Mouse (Mus musculus) R1 (cell line): ENCODE results near the gene Bmf.

Source experiments
- DNase-seq: peaks from one replicate; pipeline ENCODE4 v3.0.0-alpha.2; 2018; ENCODE audit warnings: low read depth, low spot score

The Bmf gene

GRCm38 (mm10) chr2:118512418-118513377, 36.8 kb downstream of the Bmf start:
- no peak for DNase-seq

DNA sequence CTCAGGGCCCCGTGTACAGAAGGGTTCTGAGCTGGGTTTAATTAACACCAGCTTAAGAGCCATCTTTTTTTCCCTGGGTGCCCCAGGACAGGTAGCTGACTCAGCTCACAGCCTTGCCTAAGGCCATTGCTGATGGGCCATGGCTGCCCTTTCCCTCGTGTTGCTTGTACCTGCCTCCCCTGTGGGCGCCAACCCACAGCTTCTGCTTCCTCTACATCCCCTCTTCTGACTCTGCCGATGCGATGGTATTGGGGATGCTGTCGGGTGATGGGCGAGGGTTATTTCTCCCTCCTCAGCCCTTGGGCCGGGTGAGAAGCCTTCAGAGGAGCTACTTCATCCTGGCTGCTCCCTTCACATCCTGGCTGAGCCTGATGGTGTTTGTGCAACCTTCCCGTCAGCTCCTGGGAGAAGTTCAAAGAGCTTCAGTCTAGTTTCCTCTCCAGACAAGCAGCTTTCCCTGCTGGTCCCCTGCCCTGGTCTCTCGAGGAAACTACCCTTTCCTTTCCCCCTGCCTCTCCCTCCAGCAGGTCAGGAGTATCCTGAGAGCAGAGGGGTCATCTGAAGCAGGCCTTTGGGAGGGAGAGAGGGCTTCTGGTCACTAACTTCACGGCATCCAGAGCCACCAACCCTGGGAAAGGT, 37.6 kb downstream of the Bmf start:
- DNase-seq: no peak

GRCm38 (mm10) chr2:118510447-118511310, 38.8 kb downstream of the Bmf start:
- no peak for DNase-seq

DNA sequence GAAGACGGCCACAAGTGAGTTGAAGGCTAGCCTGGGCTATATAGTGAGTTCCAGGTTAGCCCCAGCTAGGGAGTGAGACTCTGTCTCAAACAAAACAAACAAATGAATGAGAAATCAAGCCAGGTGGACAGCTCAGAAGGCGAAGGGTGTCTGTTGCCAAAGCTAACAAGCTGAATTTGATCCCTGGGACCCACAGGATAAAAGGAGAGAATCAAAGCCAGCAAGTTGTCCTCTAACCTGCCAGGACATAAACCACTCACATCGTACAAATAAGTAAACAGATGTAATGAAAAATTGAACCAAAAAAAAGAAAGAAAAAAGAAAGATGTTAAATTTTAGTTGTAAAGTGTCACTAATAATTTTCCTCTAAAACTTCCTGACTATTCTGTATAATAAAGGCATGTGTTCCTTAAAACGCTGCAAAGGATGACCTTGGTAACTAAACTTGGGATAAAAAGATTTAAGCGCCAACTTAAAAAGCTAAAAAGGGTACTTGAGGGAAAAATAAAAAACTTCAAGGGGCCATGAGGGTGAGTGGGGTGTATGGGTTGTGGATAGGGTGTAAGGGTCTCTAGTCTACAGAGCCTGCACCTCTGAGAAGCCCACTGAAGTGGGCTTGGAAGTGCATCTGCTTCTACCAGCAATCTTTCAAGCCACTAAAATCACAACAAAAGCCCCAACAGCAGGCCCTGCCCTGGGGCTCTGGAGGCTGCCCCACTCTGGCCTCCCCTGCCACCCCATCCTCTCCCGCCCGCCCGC, 39.6 kb downstream of the Bmf start:
- no peak for DNase-seq

GRCm38 (mm10) chr2:118507126-118507525, 42.4 kb downstream of the Bmf start:
- no peak for DNase-seq

DNA sequence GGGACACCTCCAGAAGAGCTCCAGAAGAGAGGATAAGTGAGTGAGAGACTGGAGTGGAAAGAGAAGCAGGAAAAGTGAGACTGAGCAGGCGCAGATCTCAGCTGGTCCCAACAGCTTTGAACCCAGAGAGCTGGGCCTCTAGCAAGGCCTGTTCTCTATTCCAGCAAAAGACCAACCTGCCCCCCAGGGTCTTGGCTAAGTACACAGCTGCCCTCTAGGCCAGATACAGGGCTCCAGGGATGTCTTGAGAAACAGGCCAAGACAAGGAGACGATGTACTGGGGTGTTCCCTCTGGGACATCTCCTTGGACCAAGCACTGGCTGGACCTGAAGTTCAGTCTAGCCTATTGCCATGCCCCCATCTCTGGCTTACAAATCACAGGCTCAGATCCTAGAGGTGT, 49.3 kb downstream of the Bmf start:
- no peak for DNase-seq

DNA sequence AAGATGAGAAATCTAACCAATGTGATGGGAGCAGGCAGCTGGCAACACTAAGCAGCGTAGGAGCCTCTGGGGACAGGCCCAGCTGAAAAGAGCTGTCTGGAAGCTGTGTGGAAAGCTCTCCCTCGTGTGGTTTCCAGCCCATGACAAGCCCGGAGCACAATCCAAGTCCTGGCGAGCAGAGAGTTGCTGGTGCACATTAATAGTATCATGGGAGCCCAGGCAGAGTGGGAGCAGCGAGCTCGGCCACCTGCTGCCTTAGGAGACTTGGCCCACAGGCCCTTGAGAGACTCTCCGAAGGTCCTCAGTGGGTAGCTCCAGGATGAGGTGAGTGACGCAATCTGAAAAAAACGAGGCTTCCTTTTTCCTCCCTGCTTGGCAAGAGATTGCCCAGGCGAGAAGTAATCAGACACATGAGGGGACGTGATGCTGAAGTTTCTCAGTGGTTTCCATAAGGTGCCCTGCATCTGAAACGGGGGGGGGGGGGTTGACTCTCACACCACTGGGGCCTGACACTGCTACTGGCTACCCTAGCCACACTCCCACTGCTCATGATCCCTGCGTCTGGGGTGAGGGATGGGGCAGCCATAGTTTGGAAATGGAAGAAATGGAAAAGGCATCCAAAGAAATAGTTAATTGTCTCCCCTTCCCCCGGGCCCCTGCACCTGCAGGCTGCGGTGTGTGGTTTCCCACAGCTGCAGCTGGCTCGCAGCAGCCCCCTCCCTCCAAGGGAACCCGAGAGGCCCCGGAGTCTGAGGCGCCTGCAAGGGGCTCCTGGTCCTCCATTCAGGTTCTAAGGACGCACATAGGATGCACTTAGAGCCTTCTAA, 50.1 kb downstream of the Bmf start:
- no peak for DNase-seq

GRCm38 (mm10) chr2:118498476-118498875, 51.0 kb downstream of the Bmf start:
- no peak for DNase-seq

GRCm38 (mm10) chr2:118497890-118498289, 51.6 kb downstream of the Bmf start:
- no peak for DNase-seq

- no peak for DNase-seq
Measured at GRCm38 (mm10) chr2:118495024-118495423, 54.5 kb downstream of the Bmf start.

DNA sequence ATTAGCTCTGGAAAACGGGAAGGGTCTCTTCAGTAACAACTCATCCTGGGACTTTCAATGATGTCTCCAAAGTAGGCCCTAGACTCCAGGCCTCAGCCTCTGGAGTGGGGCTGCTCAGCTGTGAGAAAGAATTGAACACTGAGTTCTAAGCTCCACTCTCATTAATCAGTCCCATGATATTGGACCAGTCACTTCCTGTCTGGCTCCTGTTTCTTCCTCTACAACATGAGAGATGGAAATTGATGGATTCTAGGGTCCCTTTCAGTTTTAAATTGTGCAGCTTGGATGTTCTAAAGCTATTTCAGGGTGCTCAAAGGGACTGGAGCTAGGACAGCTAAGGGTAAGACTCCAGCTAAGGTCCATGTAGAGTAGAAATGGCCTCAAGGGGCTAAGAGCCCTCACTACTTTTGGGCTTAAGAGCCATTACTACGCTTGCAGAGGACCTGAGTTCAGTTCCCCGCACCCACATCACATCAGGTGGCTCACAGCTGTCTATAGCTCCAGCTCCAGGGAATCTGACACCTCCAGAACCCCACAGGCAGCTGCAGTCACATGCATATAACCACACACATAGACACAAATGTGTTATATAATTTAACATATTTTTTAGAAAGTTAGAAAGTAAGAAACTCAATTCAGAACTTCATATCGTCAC, 57.6 kb downstream of the Bmf start:
- no peak for DNase-seq

DNA sequence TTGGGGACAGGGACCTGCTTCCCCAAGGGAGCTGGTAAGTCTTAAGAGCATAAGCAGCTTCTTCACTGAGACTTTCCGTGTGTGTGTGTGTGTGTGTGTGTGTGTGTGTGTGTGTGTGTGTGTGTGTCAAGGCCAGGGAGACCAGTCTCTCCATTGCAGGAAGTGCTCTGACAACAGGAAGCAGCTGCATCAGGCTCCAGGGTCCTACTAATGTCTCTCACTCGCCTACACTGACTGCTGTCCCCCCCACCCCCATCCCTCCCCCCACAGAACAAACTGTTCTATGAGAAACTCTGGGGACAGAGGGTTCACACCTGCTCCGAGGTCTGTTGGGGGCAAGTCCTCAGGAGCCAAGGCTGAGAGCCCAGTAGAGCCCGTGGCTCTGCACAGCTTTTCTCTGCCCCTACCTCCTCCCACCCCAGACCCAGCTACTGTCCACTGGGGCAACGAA, 58.2 kb downstream of the Bmf start:
- no peak for DNase-seq

- no peak for DNase-seq
Measured at GRCm38 (mm10) chr2:118490241-118491091, 59.0 kb downstream of the Bmf start.

GRCm38 (mm10) chr2:118487806-118488205, 61.7 kb downstream of the Bmf start:
- DNase-seq: peak; percentile 81

DNA sequence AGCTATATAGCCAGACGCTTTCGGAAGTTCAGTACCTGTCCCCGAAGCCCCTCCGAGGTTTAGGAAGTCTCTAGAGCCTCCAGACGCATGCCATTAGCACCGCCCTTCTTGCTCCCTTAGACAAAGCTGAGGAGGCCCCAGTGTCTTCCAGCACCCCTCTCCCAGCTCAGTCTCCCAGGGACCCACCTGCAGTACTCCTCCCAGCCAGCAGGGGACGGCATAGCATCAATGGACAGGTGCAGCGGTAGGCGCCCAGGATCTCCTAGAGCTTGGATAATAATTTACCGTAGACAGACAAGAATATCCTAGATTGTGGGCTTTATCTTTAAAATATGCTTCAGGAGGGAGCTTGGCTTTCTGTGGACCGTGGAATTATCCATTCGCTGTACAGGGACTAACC, 62.6 kb downstream of the Bmf start:
- DNase-seq: peak; percentile 79

DNA sequence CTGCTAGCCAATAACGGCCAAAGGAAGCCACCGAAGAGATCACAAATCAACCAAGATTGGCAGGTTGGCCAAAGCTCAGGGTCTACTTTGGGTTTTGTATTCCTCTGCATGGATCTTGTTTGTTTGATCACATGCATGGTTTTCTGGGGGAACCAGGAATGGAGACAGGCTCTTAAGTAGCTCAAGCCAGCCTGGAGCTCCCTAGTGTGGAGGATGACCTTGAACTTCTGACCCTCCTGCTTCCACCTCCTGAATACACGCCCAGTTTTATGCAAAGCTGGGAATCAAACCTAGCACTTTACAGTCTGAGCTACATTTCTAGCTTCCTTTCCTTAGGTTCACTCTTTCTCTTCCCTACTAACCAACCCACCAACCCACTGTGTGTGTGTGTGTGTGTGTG, 64.1 kb downstream of the Bmf start:
- peak; percentile 97 for DNase-seq

GRCm38 (mm10) chr2:118484386-118484898, 65.0 kb downstream of the Bmf start:
- no peak for DNase-seq

DNA sequence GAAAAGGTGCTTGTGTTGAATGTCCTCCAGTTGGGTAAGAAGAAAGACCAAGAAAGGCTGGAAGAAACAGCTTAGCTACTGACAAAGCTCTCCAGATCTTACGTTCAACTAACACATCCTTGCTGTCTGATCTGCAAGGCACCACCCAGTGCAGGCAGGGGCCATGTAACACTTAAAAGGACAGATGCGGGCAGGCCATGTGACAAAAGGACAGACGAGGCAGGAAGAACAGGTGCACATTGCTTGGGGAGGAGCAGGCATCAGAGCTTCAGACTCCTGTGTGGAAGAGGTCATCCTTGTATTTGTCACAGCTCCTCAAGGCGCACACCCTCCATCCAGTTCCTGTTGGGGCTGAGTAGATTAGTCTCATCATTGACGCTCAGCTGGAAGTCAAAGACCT, 66.5 kb downstream of the Bmf start:
- DNase-seq: no peak

- DNase-seq: no peak
Measured at GRCm38 (mm10) chr2:118480886-118481285, 68.6 kb downstream of the Bmf start.
